Mouse (Mus musculus) lung, postnatal 0 days (tissue): ENCODE results near the gene Kdelc2.

ENCODE experiments used
- CTCF ChIP-seq: IDR thresholded peaks from 2 replicates; pipeline ENCODE4 v1.5.1; 2016; ENCODE audit warnings: antibody characterized with exemption, mild to moderate bottlenecking
- EP300 ChIP-seq: IDR thresholded peaks from 2 replicates; pipeline ENCODE4 v1.6.1; 2016; ENCODE audit warnings: antibody characterized with exemption, mild to moderate bottlenecking, control low read depth

GRCm38 (mm10) chr9:53351899-53352298 is 31.9 kb upstream of the Kdelc2 start:
- TF ChIP-seq CTCF (no peak), EP300 (no peak)
